Mouse (Mus musculus) MEL (cell line): Measurements from ENCODE around the gene Vps52. TPM values are rescaled to one million over a fixed set of nuclear protein-coding genes. Genes with fewer than 3 reads are reported as not detected.

Source experiments
- DNase-seq: peaks from one replicate; pipeline ENCODE4 v3.0.0; 2011; ENCODE audit warnings: low read depth, low spot score
- H3K27ac ChIP-seq: 2 replicates; pipeline ENCODE4 v1.5.1; 2012; ENCODE audit warnings: low read depth, mild to moderate bottlenecking, control low read depth, low read length, moderate library complexity; ENCODE audit not compliant: control insufficient read depth
- H3K27me3 ChIP-seq, 2 experiments: fragments of 150-350 bp in 1 of 2; sonication (generic) in 1 of 2; 2 replicates each; pipeline ENCODE4 v1.6.1; 2012; ENCODE audit warnings: low read length in 2 of 2, mild to moderate bottlenecking in 2 of 2, improper control_type of control experiment in 1 of 2, moderate library complexity in 1 of 2; ENCODE audit not compliant: insufficient read depth in 2 of 2, control insufficient read depth in 1 of 2
- H3K36me3 ChIP-seq, 2 experiments: 2 replicates each; pipeline ENCODE4 v1.6.1; 2012 to 2014; ENCODE audit warnings: low read length in 2 of 2, improper control_type of control experiment in 1 of 2, inconsistent platforms in 1 of 2, mild to moderate bottlenecking in 1 of 2; ENCODE audit not compliant: insufficient read depth in 2 of 2, control insufficient read depth in 1 of 2
- H3K4me1 ChIP-seq, 2 experiments: fragments of 150-350 bp in 1 of 2; sonication (generic) in 1 of 2; 2 replicates each; pipeline ENCODE4 v1.6.1; 2012; ENCODE audit warnings: low read length in 2 of 2, improper control_type of control experiment in 1 of 2, mild to moderate bottlenecking in 1 of 2; ENCODE audit not compliant: insufficient read depth in 2 of 2, control insufficient read depth in 1 of 2
- H3K4me3 ChIP-seq, 2 experiments: fragments of 150-350 bp in 1 of 2; sonication (generic) in 1 of 2; 2 replicates each; pipeline ENCODE4 v1.5.1; 2012; ENCODE audit warnings: low read depth in 2 of 2, low read length in 2 of 2, mild to moderate bottlenecking in 2 of 2, moderate library complexity in 2 of 2, control low read depth in 1 of 2, improper control_type of control experiment in 1 of 2; ENCODE audit not compliant: control insufficient read depth in 1 of 2, insufficient read depth in 1 of 2
- H3K79me2 ChIP-seq: 2 replicates; pipeline ENCODE4 v1.6.1; 2012; ENCODE audit warnings: mild to moderate bottlenecking, low read length, moderate library complexity; ENCODE audit not compliant: control insufficient read depth, poor library complexity, insufficient read depth
- H3K9ac ChIP-seq: 2 replicates; pipeline ENCODE4 v1.6.1; 2012; ENCODE audit warnings: low read depth, mild to moderate bottlenecking, control low read depth, low read length, moderate library complexity; ENCODE audit not compliant: control insufficient read depth, poor library complexity, severe bottlenecking
- H3K9me3 ChIP-seq: fragments of 150-350 bp; sonication (generic); replicated peaks from 2 replicates; pipeline ENCODE4 v1.6.1; 2012; ENCODE audit warnings: mild to moderate bottlenecking, low read length, improper control_type of control experiment, moderate library complexity; ENCODE audit not compliant: insufficient read depth
- BHLHE40 ChIP-seq: IDR thresholded peaks from 2 replicates; pipeline ENCODE4 v1.6.1; 2012; ENCODE audit warnings: low read depth, mild to moderate bottlenecking, inconsistent platforms, low read length, improper control_type of control experiment, borderline replicate concordance
- CHD2 ChIP-seq: IDR thresholded peaks from 2 replicates; pipeline ENCODE4 v1.6.1; 2011; ENCODE audit warnings: low read length, improper control_type of control experiment
- CTCF ChIP-seq, 3 experiments: IDR thresholded peaks in 2 of 3; conservative IDR thresholded peaks in 1 of 3; 2 replicates each; pipeline ENCODE4 v1.5.1; 2011 to 2012; ENCODE audit warnings: low read length in 3 of 3, low read depth in 2 of 3, mild to moderate bottlenecking in 2 of 3, improper control_type of control experiment in 1 of 3, inconsistent platforms in 1 of 3, mixed read lengths in 1 of 3, moderate library complexity in 1 of 3; ENCODE audit not compliant: control insufficient read depth in 1 of 3, insufficient read depth in 1 of 3, poor library complexity in 1 of 3, severe bottlenecking in 1 of 3
- E2F4 ChIP-seq: IDR thresholded peaks from 2 replicates; pipeline ENCODE4 v1.6.1; 2011; ENCODE audit warnings: low read depth, low read length, improper control_type of control experiment, borderline replicate concordance
- ELF1 ChIP-seq: IDR thresholded peaks from 2 replicates; pipeline ENCODE4 v1.6.1; 2014; ENCODE audit warnings: low read depth, mild to moderate bottlenecking, inconsistent platforms, low read length, improper control_type of control experiment, moderate library complexity
- EP300 ChIP-seq, 2 experiments: IDR thresholded peaks; 2 replicates each; pipeline ENCODE4 v1.6.1; 2011; ENCODE audit warnings: improper control_type of control experiment in 2 of 2, low read length in 2 of 2, low read depth in 1 of 2, mild to moderate bottlenecking in 1 of 2
- GABPA ChIP-seq: IDR thresholded peaks from 2 replicates; pipeline ENCODE4 v1.6.1; 2012; ENCODE audit warnings: low read depth, mild to moderate bottlenecking, inconsistent platforms, low read length, improper control_type of control experiment, moderate library complexity
- HCFC1 ChIP-seq: IDR thresholded peaks from 2 replicates; pipeline ENCODE4 v1.6.1; 2012; ENCODE audit warnings: low read depth, mild to moderate bottlenecking, inconsistent platforms, low read length, improper control_type of control experiment, moderate library complexity
- MAZ ChIP-seq: IDR thresholded peaks from 2 replicates; pipeline ENCODE4 v1.6.1; 2012; ENCODE audit warnings: low read depth, mild to moderate bottlenecking, inconsistent platforms, low read length, improper control_type of control experiment
- MEF2A ChIP-seq: IDR thresholded peaks from 2 replicates; pipeline ENCODE4 v1.6.1; 2014; ENCODE audit warnings: low read depth, mild to moderate bottlenecking, inconsistent platforms, low read length, improper control_type of control experiment; ENCODE audit not compliant: poor library complexity, insufficient replicate concordance, severe bottlenecking; ENCODE audit errors: extremely low read depth
- MYB ChIP-seq: IDR thresholded peaks from 2 replicates; pipeline ENCODE4 v1.6.1; 2011; ENCODE audit warnings: mild to moderate bottlenecking, low read depth, low read length, improper control_type of control experiment
- POLR2AphosphoS2 ChIP-seq: IDR thresholded peaks from 2 replicates; pipeline ENCODE4 v1.6.1; 2011; ENCODE audit warnings: low read length, improper control_type of control experiment
- RCOR1 ChIP-seq: IDR thresholded peaks from 2 replicates; pipeline ENCODE4 v1.6.1; 2012; ENCODE audit warnings: low read depth, mild to moderate bottlenecking, inconsistent platforms, low read length, improper control_type of control experiment
- SIN3A ChIP-seq: IDR thresholded peaks from 2 replicates; pipeline ENCODE4 v1.6.1; 2012; ENCODE audit warnings: low read length, improper control_type of control experiment, inconsistent platforms
- SMC3 ChIP-seq: IDR thresholded peaks from 2 replicates; pipeline ENCODE4 v1.6.1; 2011; ENCODE audit warnings: low read depth, low read length, improper control_type of control experiment
- TAL1 ChIP-seq: IDR thresholded peaks from 2 replicates; pipeline ENCODE4 v1.6.1; 2012; ENCODE audit warnings: mild to moderate bottlenecking, inconsistent platforms, low read length, moderate library complexity, mixed read lengths
- TBP ChIP-seq: IDR thresholded peaks from 2 replicates; pipeline ENCODE4 v1.8.0; 2011; ENCODE audit warnings: low read depth, low read length, improper control_type of control experiment
- TCF12 ChIP-seq: IDR thresholded peaks from 2 replicates; pipeline ENCODE4 v1.6.1; 2014; ENCODE audit warnings: low read depth, mild to moderate bottlenecking, inconsistent platforms, low read length, improper control_type of control experiment, moderate library complexity
- UBTF ChIP-seq: IDR thresholded peaks from 2 replicates; pipeline ENCODE4 v1.6.1; 2012; ENCODE audit warnings: low read depth, mild to moderate bottlenecking, inconsistent platforms, low read length, improper control_type of control experiment, moderate library complexity, borderline replicate concordance; ENCODE audit not compliant: insufficient read depth
- USF1 ChIP-seq: IDR thresholded peaks from 2 replicates; pipeline ENCODE4 v1.6.1; 2014; ENCODE audit warnings: low read depth, mild to moderate bottlenecking, inconsistent platforms, low read length, improper control_type of control experiment, moderate library complexity
- ZKSCAN1 ChIP-seq: IDR thresholded peaks from 2 replicates; pipeline ENCODE4 v1.6.1; 2012; ENCODE audit warnings: low read depth, mild to moderate bottlenecking, inconsistent platforms, low read length, improper control_type of control experiment, moderate library complexity
- ZMIZ1 ChIP-seq: IDR thresholded peaks from 2 replicates; pipeline ENCODE4 v1.6.1; 2012; ENCODE audit warnings: low read depth, mild to moderate bottlenecking, inconsistent platforms, low read length, improper control_type of control experiment, moderate library complexity
- polyA plus RNA-seq, 2 experiments: library from polyadenylated mRNA; stranded (reverse) in 1 of 2; unstranded in 1 of 2; fragments of >175 nt in 1 of 2; fragments of >200 nt in 1 of 2; gene quantifications; 2 replicates each; pipeline versions ENCODE4 v1.2.1 to v1.2.4; 2012; ENCODE audit warnings: low replicate concordance in 2 of 2, low read depth in 1 of 2; ENCODE audit not compliant: insufficient read length in 2 of 2, insufficient read depth in 1 of 2, missing spikeins in 1 of 2
- total RNA-seq: library from RNA; depleted of rRNA; stranded (reverse); fragments of 300-350 nt; gene quantifications from 2 replicates; pipeline ENCODE4 v1.2.3, GENCODE M21; 2012

The Vps52 gene
- total and polyA plus RNA-seq, 3 experiments: 23.6 to 40.7 TPM; not detected in 1

- no peak overlapping the region for H3K27ac ChIP-seq
- TF ChIP-seq USF1: no peak
- no peak for TF ChIP-seq SIN3A
- no peak for TF ChIP-seq CTCF (IDR thresholded peaks at IDR 0.05 in 2 of 3, conservative IDR thresholded peaks at IDR 0.05 in 1 of 3; ENCODE audit: control insufficient read depth in 1 of 3, insufficient read depth in 1 of 3, low read depth in 2 of 3, low read length in 3 of 3, poor library complexity in 1 of 3, severe bottlenecking in 1 of 3)
- no peak for TF ChIP-seq MYB
- no peak for TF ChIP-seq BHLHE40
- no peak for TF ChIP-seq ZMIZ1
- TF ChIP-seq RCOR1: no peak
- no peak for TF ChIP-seq HCFC1
- no peak for TF ChIP-seq ELF1
- no peak for TF ChIP-seq MAZ
- TF ChIP-seq UBTF: no peak
- TF ChIP-seq GABPA: no peak
- TF ChIP-seq TCF12: no peak
- no peak for TF ChIP-seq MEF2A
- no peak for TF ChIP-seq TAL1
- TF ChIP-seq TBP: no peak
- peaks cover 10 to 15% of the 10 kb centered on the region in 2 experiments for H3K36me3 ChIP-seq
These were observed 1.9 kb downstream of the Vps52 start for GRCm38 (mm10) chr17:33957493-33957892.

GRCm38 (mm10) chr17:33958451-33958850, 2.8 kb downstream of the Vps52 start:
- Histone ChIP-seq H3K9me3 (no peaks in the 10 kb centered on the region), H3K27ac (no peak overlapping the region), H3K4me3 (no peak overlapping the region), H3K36me3 (peaks cover 5 to 6% of the 10 kb centered on the region in 2 experiments), H3K9ac (no peak overlapping the region), H3K79me2 (peaks cover 29% of the 10 kb centered on the region), H3K27me3 (no peaks in the 10 kb centered on the region), H3K4me1 (no peaks in the 10 kb centered on the region)
- no peak for TF ChIP-seq HCFC1
- TF ChIP-seq E2F4: no peak
- no peak for TF ChIP-seq ZKSCAN1
- TF ChIP-seq MAZ: no peak
- TF ChIP-seq SMC3: no peak
- no peak for TF ChIP-seq RCOR1
- no peak for TF ChIP-seq CHD2
- TF ChIP-seq EP300 (IDR thresholded peaks at IDR 0.05; ENCODE audit: low read depth in 1 of 2, low read length in 2 of 2): no peak
- no peak for TF ChIP-seq POLR2AphosphoS2
- TF ChIP-seq GABPA: no peak
- TF ChIP-seq TBP: no peak
- DNase-seq: no peak

More at GRCm38 (mm10) chr17:33957493-33957892, 1.9 kb downstream of the Vps52 start:
- H3K79me2 ChIP-seq: peaks cover 38% of the 10 kb centered on the region
- no peaks in the 10 kb centered on the region for H3K27me3 ChIP-seq
- H3K4me1 ChIP-seq: peaks cover 0 to 7% of the 10 kb centered on the region in 2 experiments; a peak in 2 of 4 replicates
- no peaks in the 10 kb centered on the region for H3K9me3 ChIP-seq
- DNase-seq: no peak
- no peak overlapping the region for H3K4me3 ChIP-seq
- H3K9ac ChIP-seq: no peak overlapping the region
